Mouse (Mus musculus) gastrocnemius, adult 2 months (tissue): ENCODE results near the gene Tmem39b. TPM values are rescaled to one million over a fixed set of nuclear protein-coding genes. Genes with fewer than 3 reads are reported as not detected.

Experiments
- DNase-seq: peaks from one replicate; pipeline ENCODE4 v3.0.0; 2022
- H3K27ac ChIP-seq: fragments of 200-600 bp; 2 replicates; pipeline ENCODE4 v1.8.1; 2022; ENCODE audit warnings: mild to moderate bottlenecking
- H3K4me3 ChIP-seq: fragments of 200-600 bp; 2 replicates; pipeline ENCODE4 v1.8.1; 2022; ENCODE audit warnings: mild to moderate bottlenecking, moderate library complexity
- CTCF ChIP-seq: fragments of 200-600 bp; IDR thresholded peaks from 2 replicates; pipeline ENCODE4 v1.8.1; 2022; ENCODE audit warnings: antibody characterized with exemption, mild to moderate bottlenecking, moderate library complexity
- intact Hi-C: fragments of 180-260 bp; cut with DNase I; formaldehyde crosslinking; loops from one replicate; pipeline ENCODE4 v1.15.1; 2025
- microRNA-seq: library from miRNA; unstranded; fragments of <30 nt; microRNA quantifications from one replicate; pipeline ENCODE4 v1.2.0, GENCODE M21; 2021
- total RNA-seq, 2 experiments: library from RNA; stranded (reverse); gene quantifications; 2 replicates each; pipeline ENCODE4 v1.2.3; 2021

Tmem39b gene
- total RNA-seq, 2 experiments from 2014 or later: 3.1 to 4.4 TPM

- TF ChIP-seq CTCF: no peak
Measured at GRCm38 (mm10) chr4:129633852-129634251, 62.8 kb downstream of the Tmem39b start.

GRCm38 (mm10) chr4:129631867-129632266 lies 64.8 kb downstream of the Tmem39b start:
- intact Hi-C loops: no loop called here
- no peak for TF ChIP-seq CTCF
- no peak overlapping the region for H3K27ac ChIP-seq
- no peak for DNase-seq
- no peak overlapping the region for H3K4me3 ChIP-seq

More at GRCm38 (mm10) chr4:129633852-129634251, 62.8 kb downstream of the Tmem39b start:
- H3K4me3 ChIP-seq: no peak overlapping the region
- DNase-seq: no peak
- H3K27ac ChIP-seq: no peak overlapping the region
- intact Hi-C loops: no loop called here

DNA sequence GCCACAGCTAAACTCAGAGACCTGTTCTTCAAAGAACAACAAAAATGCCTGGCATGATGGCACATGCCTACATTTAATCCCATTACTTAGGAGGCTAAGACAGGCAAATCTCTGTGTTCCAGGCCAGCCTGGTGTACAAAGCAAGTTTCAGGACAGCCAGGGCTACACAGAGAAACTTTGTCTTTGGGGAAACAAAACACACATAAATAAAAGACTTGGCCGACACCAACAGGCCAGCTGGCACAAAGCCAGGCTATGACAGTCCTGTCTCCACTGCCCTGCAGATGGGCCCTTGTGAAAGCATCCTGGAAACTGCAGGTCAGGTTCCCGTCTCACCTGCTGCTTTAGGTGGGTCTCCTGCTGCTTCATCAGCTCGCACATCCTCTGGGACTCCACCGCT lies 65.7 kb downstream of the Tmem39b start:
- no peak overlapping the region for H3K27ac ChIP-seq
- intact Hi-C loops: no loop called here
- no peak for DNase-seq
- no peak overlapping the region for H3K4me3 ChIP-seq
- TF ChIP-seq CTCF: no peak

Small RNA genes within 50 kb of the gene (microRNA-seq; reads per million reads assigned to microRNA genes)
- not detected for gene Mir7016

Other genes with a start within 250 kb of the Tmem39b start
- 10 to 100 TPM; 34.8 to 36.4 TPM for gene Bsdc1, start 235.3 kb downstream of the Tmem39b start, total RNA-seq
- not detected for gene Tssk3, start 205.8 kb downstream of the Tmem39b start, total RNA-seq
- not detected for gene Fam229a, start 205.6 kb downstream of the Tmem39b start, total RNA-seq
- gene Marcksl1, start 183.3 kb downstream of the Tmem39b start, total RNA-seq: 1 to 10 TPM in 1 of 2 experiments, under 1 TPM in 1; 0.69 to 1.1 TPM
- gene Hdac1, start 154.1 kb downstream of the Tmem39b start, total RNA-seq: 10 to 100 TPM in 1 of 2 experiments, 1 to 10 TPM in 1; 9.1 to 10.6 TPM
- not detected for gene Lck, start 123.2 kb downstream of the Tmem39b start, total RNA-seq
- gene Fam167b, start 118.3 kb downstream of the Tmem39b start, total RNA-seq: not detected
- gene Eif3i, start 96.2 kb downstream of the Tmem39b start, total RNA-seq: 100 to 1,000 TPM; 134 to 137 TPM
- 10 to 100 TPM; 29.8 to 31.9 TPM for gene Tmem234, start 96.2 kb downstream of the Tmem39b start, total RNA-seq
- gene Dcdc2b, start 82.6 kb downstream of the Tmem39b start, total RNA-seq: 1 to 10 TPM in 1 of 2 experiments, under 1 TPM in 1; 0.77 to 3.1 TPM
- gene Iqcc, start 77.7 kb downstream of the Tmem39b start, total RNA-seq: 10 to 100 TPM in 1 of 2 experiments, 1 to 10 TPM in 1; 9.0 to 10.8 TPM
- gene Ccdc28b, start 72.9 kb downstream of the Tmem39b start, total RNA-seq: 10 to 100 TPM; 31.1 to 38.4 TPM
- 10 to 100 TPM; 19.7 to 21.1 TPM for gene Txlna, start 55.8 kb downstream of the Tmem39b start, total RNA-seq
- 10 to 100 TPM; 80.9 to 85.9 TPM for gene Kpna6, start 24.1 kb downstream of the Tmem39b start, total RNA-seq
- gene Khdrbs1, start 45.5 kb upstream of the Tmem39b start, total RNA-seq: 10 to 100 TPM; 24.3 to 27.0 TPM
- 100 to 1,000 TPM; 569 to 658 TPM for gene Ptp4a2, start 114.4 kb upstream of the Tmem39b start, total RNA-seq
- not detected for gene Spocd1, start 232.4 kb upstream of the Tmem39b start, total RNA-seq